Mouse (Mus musculus) lung, embryonic 14.5 days (tissue): ENCODE results near the gene Hoxc9. TPM values are rescaled to one million over a fixed set of nuclear protein-coding genes. Genes with fewer than 3 reads are reported as not detected.

Source experiments
- ATAC-seq: fragments of 200-750 bp; cut with Nextera tagmentation; 2 replicates; pipeline ENCODE4 v1.8.0; 2017; ENCODE audit warnings: mild to moderate bottlenecking, moderate TSS enrichment, moderate library complexity; ENCODE audit not compliant: insufficient read depth
- DNase-seq: peaks from one replicate; pipeline ENCODE4 v3.0.0-alpha.2; 2015
- H3K27ac ChIP-seq: fragments of 300-500 bp; sonication (generic); 2 replicates; pipeline ENCODE4 v1.5.1; 2014; ENCODE audit warnings: low read depth, mild to moderate bottlenecking, moderate library complexity
- H3K27me3 ChIP-seq: fragments of 300-500 bp; sonication (generic); 2 replicates; pipeline ENCODE4 v1.6.1; 2014; ENCODE audit warnings: low read length, control low read depth; ENCODE audit not compliant: insufficient read depth
- H3K36me3 ChIP-seq: fragments of 300-500 bp; sonication (generic); 2 replicates; pipeline ENCODE4 v1.6.1; 2014; ENCODE audit warnings: control low read depth; ENCODE audit not compliant: insufficient read depth
- H3K4me1 ChIP-seq: fragments of 300-500 bp; sonication (generic); 2 replicates; pipeline ENCODE4 v1.6.1; 2014; ENCODE audit warnings: antibody characterized with exemption, control low read depth; ENCODE audit not compliant: insufficient read depth
- H3K4me2 ChIP-seq: fragments of 300-500 bp; sonication (generic); 2 replicates; pipeline ENCODE4 v1.6.1; 2014; ENCODE audit warnings: mild to moderate bottlenecking
- H3K4me3 ChIP-seq: fragments of 300-500 bp; sonication (generic); 2 replicates; pipeline ENCODE4 v1.5.1; 2014; ENCODE audit warnings: low read depth, low read length
- H3K9ac ChIP-seq: fragments of 300-500 bp; sonication (generic); 2 replicates; pipeline ENCODE4 v1.6.1; 2014
- H3K9me3 ChIP-seq: fragments of 300-500 bp; sonication (generic); 2 replicates; pipeline ENCODE4 v1.6.1; 2016; ENCODE audit warnings: low read depth, low read length, control low read depth
- CTCF ChIP-seq: IDR thresholded peaks from 2 replicates; pipeline ENCODE4 v1.5.1; 2016; ENCODE audit warnings: antibody characterized with exemption, low read depth
- WGBS: fragments of 180-500 bp; shearing (Covaris S2); extraction: QIAGEN DNeasy Blood & Tissue Kit; methylation state at CpG from one replicate; pipeline ENCODE4 v1.1.7; 2014; 5-methylcytosine and 5-hydroxymethylcytosine counted together
- polyA plus RNA-seq: library from polyadenylated mRNA; unstranded; fragments of >200 nt; fragmentation: Nextera tagmentation; extraction: Ambion mirVana; gene quantifications from 2 replicates; pipeline ENCODE4 v1.2.1, GENCODE M21; 2014

The Hoxc9 gene
- polyA plus RNA-seq, 1 experiment from 2014 or later, result not detected

GRCm38 (mm10) chr15:103024131-103024530 is 47.9 kb downstream of the Hoxc9 start:
- Histone ChIP-seq H3K4me2 (no peak overlapping the region), H3K27ac (no peak overlapping the region), H3K9me3 (no peaks in the 10 kb centered on the region), H3K9ac (no peak overlapping the region), H3K27me3 (peaks cover 98% of the 10 kb centered on the region), H3K36me3 (no peaks in the 10 kb centered on the region), H3K4me1 (no peaks in the 10 kb centered on the region), H3K4me3 (no peak overlapping the region)
- ATAC-seq (no peak), DNase-seq (no peak)
- WGBS, result 7% methylated on average over 2 of the region's 2 CpGs
- TF ChIP-seq CTCF, result no peak

DNA sequence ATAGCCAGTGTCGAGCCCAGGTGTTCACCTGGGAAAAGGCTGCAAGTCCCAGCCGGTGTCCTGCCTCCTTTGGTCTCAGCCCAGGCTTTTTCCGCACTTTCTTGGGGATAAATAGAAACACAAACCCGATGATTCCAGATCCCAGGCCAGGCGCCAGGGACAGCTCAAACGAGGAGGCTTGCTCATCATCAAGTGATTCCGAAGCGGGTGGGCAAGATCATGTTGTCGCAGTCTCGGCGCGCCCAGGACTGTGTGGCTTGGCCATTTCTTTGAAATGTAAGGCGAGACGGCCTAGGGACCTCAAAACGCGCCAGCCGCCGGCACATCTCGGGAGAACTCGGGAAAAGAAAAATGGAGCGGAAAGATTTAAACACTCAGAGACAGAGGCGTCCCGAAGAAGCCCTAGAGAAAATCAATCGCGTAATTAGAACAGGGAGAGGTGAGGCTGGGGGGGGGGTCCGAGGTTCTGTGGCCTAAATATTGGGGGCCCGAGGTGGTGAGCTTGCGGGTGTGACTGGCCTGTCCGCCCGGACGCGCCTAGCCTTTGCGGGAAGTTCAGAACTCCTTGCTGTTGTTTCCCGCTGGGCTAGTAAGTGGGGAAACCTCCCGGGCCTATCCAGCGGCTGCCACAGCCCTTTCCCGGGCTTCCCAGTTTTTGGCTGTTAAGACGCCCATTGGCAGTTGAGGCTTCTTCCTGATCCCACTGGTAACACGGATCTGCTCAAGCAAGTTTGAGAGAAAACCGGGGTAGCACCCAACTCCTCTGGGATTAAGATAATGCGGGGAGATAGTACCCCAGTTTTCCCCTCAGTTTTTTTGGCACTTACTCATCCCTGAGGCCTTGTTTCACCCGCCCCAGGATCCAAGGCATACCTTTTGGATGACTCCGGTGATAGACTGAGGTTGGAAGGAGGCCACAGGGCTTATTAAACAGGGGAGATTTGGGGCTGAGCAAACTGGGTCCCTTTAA is 51.3 kb downstream of the Hoxc9 start:
- H3K4me3 ChIP-seq, result peak overlapping the region; percentile 14

DNA sequence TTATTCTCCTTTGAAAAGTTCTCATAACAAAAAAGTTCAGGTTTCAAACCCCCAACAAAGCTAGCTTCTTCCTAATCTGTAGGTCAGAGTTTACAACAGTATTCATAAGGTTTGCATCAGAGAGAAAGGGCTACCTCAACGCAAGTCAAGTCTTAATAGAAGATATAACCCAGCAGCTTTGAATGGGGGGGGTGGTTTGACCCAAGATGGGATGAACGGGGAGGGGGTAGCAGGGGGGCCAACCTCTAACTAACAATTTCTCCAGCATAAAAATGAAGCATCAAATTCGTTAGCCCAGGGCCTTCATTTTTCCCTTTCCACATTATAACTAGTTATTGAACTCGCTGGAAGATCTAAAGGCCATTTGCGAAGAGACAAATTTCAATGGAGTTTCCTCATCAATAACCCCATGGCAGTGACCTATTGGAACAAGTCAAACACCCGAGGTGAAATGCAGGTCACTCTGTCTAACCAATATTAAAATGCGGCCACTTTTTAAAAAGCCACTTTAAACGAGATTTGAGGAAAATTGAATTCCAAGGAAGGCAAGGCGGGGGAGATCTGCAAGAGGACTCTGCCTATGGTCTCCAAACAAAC is 52.8 kb downstream of the Hoxc9 start:
- H3K27me3 ChIP-seq, result peaks cover 96% of the 10 kb centered on the region
- no peaks in the 10 kb centered on the region for H3K9me3 ChIP-seq
- ATAC-seq (no peak), DNase-seq (no peak)
- no peaks in the 10 kb centered on the region for H3K4me1 ChIP-seq
- 30% methylated on average over 9 of the region's 9 CpGs for WGBS
- TF ChIP-seq CTCF, result no peak
- no peak overlapping the region for H3K27ac ChIP-seq
- no peak overlapping the region for H3K4me3 ChIP-seq
- H3K36me3 ChIP-seq, result no peaks in the 10 kb centered on the region
- H3K4me2 ChIP-seq, result no peak overlapping the region
- H3K9ac ChIP-seq, result no peak overlapping the region

More for the DNA sequence above, 51.3 kb downstream of the Hoxc9 start:
- WGBS, result 8% methylated on average over 43 of the region's 43 CpGs
- no peaks in the 10 kb centered on the region for H3K9me3 ChIP-seq
- no peak overlapping the region for H3K9ac ChIP-seq
- H3K4me1 ChIP-seq, result no peaks in the 10 kb centered on the region
- H3K27me3 ChIP-seq, result peaks cover 96% of the 10 kb centered on the region
- DNase-seq, result no peak
- peak overlapping the region; percentile 35 for H3K4me2 ChIP-seq
- H3K36me3 ChIP-seq, result no peaks in the 10 kb centered on the region
- no peak overlapping the region for H3K27ac ChIP-seq
- no peak for ATAC-seq
- no peak for TF ChIP-seq CTCF

- ATAC-seq (no peak), DNase-seq (no peak)
- peaks cover 96% of the 10 kb centered on the region for H3K27me3 ChIP-seq
- no peak for TF ChIP-seq CTCF
- H3K4me3 ChIP-seq, result no peak overlapping the region
- H3K36me3 ChIP-seq, result no peaks in the 10 kb centered on the region
- no peaks in the 10 kb centered on the region for H3K9me3 ChIP-seq
- no peak overlapping the region for H3K9ac ChIP-seq
- no peak overlapping the region for H3K27ac ChIP-seq
- no peak overlapping the region for H3K4me2 ChIP-seq
- H3K4me1 ChIP-seq, result no peaks in the 10 kb centered on the region
- 19% methylated on average over 8 of the region's 8 CpGs for WGBS
Observed at GRCm38 (mm10) chr15:103030142-103030541, 53.9 kb downstream of the Hoxc9 start.

DNA sequence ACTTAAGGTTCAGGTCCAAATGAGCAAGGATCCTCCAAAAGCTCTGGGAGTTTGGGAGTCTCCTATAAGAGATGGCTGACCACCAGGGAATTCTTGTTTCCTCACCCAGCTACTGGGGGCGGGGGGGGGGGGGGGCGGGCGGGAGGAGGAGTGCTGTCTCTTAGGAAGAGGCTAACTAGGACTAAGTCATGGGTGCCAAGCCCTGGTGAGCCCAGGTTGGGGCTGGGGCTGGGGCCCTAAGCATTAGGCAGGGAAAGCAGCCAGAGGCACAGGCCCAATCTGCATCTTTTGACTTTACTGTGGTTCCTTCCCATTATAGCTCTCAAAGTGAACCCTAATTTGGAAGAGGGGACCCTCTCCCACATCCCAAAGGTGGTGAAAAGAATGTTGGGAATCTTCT is 55.9 kb downstream of the Hoxc9 start:
- Histone ChIP-seq H3K27me3 (peaks cover 96% of the 10 kb centered on the region), H3K4me3 (no peak overlapping the region), H3K4me2 (0 out of 2 replicates have a peak overlapping the region, but pooled peaks have one; percentile 18), H3K27ac (no peak overlapping the region), H3K9me3 (no peaks in the 10 kb centered on the region), H3K4me1 (no peaks in the 10 kb centered on the region), H3K9ac (no peak overlapping the region), H3K36me3 (no peaks in the 10 kb centered on the region)
- no peak for TF ChIP-seq CTCF
- DNase-seq (no peak), ATAC-seq (no peak)
- no CpG with 5 or more reads among the region's 3 CpGs for WGBS

GRCm38 (mm10) chr15:103032646-103033575 is 56.7 kb downstream of the Hoxc9 start:
- ATAC-seq (no peak), DNase-seq (peak; percentile 52)
- Histone ChIP-seq H3K4me2 (peak overlapping the region; percentile 18), H3K4me3 (no peak overlapping the region), H3K27me3 (peaks cover 96% of the 10 kb centered on the region), H3K9ac (no peak overlapping the region), H3K27ac (no peak overlapping the region), H3K4me1 (no peaks in the 10 kb centered on the region), H3K36me3 (no peaks in the 10 kb centered on the region), H3K9me3 (no peaks in the 10 kb centered on the region)
- no peak for TF ChIP-seq CTCF
- WGBS, result 3% methylated on average over 26 of the region's 26 CpGs
